Mouse (Mus musculus): ENCODE measurements around the gene Rap1gap.

Rap1gap gene

DNA sequence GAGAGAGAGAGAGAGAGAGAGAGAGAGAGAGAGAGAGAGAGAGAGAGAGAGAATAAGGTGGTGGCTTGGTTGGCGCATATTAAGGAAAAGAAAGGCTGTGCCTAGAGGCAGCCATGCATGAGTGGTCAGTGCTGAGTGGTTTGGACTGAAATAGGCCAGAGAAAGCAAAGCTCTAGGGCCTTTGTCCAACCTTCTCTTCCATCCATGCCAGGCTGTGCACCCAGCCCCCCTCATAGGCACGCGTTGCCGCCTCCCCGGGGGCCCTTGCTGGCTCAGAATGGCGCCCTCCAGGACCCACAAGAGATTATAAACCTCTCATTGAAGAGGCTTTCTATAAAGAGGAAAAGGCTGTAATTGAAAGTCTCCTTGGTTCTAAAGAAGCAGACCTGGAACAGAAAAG lies 3.0 kb upstream of the Rap1gap start:
- DNase-seq (ENCODE audit: low spot score in 2 of 2), result no peak

DNA sequence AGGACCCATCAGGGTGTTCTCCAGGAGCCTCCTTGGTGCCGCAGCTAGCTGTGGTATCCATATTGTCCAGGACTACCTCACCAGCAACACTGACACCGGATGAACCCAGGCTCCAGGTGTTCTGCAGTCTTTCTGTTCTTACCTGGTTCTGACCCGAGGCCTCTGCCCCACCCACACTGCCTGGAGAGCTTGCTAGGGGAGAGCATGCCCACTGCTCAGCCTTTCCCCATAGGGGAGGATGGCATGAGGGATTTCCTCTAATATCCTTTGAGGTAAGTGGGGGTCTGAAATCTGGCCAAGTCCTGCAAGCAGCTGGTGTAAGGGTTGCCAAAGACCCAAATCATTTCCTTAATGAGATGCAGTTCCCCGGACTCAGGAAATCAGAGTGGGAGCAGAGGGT lies 1.0 kb upstream of the Rap1gap start:
- no peak for DNase-seq (ENCODE audit: low spot score in 2 of 2)

DNA sequence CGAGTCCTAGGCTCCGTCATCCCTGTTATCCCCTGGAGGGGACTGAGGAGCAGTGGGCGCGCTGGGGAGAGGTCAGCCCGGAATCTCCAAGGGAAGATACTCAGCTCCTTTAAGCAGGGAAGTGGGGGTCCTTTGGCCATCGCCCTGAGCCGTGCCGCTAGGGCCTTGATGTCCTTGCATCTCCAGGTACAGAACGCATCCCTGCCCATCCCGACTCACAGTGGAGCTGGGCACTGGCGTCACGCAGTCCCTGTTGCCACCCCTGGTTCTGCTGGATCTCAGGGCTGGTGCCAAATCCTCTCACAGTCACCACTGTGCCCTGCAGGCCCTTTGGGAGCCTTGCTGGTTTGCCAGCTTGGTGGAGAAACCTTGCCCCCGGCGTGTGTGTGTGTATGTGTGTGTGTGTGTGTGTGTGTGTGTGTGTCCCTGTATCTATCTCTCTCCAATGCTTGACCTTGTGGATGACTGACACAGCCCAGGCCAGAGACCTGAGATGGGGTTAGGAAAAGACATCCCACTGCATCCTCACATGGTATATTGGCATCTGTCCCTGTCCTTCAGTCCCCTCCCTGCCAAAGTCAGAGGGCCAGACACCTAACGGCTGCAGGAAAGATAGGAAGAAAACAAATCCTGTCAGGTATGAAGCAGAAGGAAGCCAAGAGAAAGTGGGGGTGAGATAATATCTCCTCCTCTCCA lies 602 bp downstream of the Rap1gap start:
- no peak for DNase-seq (ENCODE audit: low spot score in 2 of 2)

DNA sequence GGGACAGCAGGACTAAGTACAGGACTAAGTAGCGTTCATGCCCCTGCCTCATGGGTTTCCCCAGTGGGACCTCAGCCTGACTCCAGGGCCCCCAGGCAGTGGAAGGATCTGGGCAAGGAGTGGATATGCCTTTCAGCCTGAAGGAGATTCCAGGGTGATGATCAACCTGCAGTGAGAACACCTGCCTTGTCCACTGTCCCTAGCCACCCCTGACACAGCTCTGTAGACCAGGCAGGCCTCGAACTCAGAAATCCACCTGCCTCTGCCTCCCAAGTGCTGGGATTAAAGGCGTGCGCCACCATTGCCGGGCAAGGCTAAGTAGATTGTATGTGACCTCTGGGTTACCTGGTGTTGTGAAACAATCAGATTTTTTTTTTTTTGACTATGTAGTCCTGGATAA lies 1.3 kb downstream of the Rap1gap start:
- no peak for DNase-seq (ENCODE audit: low spot score in 2 of 2)

DNA sequence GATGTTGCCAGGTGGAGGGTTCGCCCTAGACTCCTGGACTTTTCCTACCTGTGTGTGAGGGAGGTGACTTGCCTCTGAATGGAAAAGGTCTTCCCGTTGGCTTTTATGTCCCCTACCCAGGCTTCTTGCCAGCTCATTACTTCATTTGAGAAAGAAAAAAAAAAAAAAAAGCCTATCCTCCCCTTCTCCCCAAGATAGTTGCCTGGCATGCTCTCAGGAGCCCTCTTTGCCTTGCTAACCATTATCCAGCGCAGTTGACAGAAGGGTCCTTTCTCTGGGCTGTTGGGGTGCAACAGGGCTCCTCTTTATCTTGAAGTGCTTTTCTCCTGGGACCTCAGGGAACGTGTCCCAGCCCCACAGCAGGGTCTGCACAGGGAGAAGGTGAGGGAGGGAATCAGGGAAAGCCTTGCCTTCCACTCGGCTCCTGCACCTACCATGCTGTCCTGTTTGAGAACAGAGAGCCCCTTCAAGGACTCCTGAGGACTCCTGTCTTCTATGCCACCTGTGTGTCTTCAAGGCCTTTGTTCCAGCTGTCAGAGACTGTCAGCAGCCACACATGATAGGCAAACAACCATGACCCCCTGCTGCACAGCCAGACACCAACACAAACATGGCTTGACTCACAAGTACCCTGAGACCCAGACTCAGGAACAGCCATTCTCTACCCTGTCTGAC lies 1.9 kb downstream of the Rap1gap start:
- DNase-seq (ENCODE audit: low spot score in 2 of 2), result no peak

DNA sequence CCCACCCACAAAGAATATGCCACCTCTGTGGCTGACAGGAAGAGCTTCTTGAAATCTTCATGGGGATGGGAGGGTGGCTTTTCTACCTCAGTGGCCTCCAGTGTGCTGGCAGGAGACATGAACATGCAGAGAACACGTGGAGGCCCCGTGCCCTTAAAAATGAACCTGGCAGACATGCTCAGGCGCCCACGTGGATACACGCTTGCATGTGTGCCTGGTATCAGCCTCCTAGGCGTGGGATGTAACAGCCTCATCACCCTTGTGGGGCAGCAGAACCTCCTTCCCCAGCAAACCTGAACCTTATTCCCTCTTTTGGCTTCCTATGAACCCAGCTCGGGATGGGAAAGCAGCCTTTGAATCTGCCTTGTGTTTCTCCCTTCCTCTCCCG lies 2.4 kb downstream of the Rap1gap start:
- no peak for DNase-seq (ENCODE audit: low spot score in 2 of 2)

DNA sequence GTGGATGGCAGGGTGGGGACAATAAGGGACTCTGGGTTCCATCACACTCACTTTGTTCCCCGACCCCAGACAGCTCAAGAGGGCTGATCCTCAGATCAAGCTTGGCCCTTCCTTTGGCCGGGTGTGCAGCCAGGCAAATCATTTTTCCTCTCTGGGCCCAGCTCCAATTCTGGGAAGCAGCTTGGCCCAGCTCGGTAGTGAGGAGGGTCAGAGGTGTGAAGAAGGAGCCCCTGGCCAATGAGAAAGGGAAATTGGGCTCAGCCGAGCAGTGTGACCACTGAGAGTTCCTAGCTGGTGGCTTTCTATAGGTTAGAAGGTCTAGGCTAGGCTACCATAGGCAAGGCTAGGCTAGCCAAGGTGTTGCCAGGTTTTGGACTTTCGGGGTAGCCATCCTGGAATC lies 3.2 kb downstream of the Rap1gap start:
- no peak for DNase-seq (ENCODE audit: low spot score in 2 of 2)

DNA sequence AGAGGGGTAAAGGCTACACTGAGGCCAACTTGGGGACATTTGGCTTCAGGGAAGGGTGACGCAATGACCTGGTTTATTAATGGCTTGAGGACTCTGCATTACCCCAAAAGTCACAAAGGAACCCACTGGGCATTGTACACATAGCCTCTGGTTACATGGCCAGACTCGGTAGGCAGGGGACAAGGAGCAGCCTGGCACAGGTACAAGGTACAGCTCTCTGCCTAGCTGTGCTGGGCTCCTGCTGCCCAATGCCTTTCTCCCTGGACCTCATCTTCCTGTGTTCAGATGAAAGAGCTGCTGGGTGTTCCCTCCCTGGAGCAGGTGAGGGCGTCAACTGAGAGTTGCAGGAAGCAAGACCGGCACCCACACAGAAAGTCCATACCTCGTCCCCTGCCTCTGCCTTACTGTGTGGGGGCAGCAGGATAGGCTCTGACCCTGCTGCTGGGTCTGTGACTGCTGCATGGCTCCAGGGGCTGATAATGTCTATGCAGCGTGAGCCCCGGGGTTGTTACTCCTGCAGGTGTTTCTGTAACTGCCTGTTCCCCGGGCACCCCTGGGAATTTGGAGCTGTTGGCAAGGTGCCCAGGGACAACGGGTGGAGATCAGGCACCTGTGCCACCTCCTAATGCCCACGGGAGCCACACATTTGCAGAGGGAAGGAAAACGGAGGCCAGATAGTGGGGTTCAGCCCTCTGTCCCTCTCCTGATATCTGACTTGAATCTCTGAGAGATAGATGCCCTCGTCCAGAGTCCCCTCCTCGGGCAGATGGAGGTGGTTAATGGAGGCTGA lies 7.4 kb downstream of the Rap1gap start:
- DNase-seq (ENCODE audit: low spot score in 2 of 2), result no peak

DNA sequence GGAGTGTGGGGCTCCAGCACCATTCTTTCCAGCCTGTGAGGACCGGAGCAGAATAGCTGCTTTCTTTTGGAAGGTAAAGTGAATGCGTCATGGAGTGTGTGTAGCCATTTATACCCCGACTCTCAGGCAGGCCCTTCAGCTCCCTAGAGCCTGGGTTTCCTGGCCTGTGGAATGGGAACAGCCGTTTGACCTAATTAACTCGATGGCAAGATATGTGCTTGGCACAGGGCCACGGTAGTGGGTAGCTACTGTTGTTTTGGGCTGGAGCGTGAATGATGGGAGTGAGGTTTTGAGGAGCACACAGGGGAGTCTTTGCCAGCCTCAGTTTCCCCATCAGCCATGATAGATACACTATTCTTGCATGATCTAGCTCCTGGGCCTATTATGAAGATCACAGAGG lies 11.0 kb downstream of the Rap1gap start:
- DNase-seq (ENCODE audit: low spot score in 2 of 2), result no peak

DNA sequence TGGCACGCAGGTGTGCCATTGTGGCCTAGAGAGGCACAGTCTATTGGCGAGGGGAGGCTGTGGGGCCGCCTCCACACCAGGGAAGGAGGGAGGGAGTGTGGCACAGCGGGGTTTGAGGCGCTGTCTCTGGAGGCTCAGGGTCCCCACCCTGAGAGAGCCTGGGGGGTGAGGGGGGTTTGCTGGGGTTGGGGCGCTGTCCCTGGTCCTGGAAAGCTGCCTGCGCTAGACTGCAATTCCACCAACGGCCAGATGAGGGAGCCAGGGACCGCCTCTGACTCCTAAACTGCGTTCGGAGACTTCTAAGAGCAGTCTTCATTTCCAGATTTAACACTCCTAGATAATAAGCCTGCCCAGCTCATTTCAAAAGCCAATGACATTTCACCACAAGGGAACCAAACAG lies 11.5 kb downstream of the Rap1gap start:
- DNase-seq (ENCODE audit: low spot score in 2 of 2), result peak; percentile 89 to 92

DNA sequence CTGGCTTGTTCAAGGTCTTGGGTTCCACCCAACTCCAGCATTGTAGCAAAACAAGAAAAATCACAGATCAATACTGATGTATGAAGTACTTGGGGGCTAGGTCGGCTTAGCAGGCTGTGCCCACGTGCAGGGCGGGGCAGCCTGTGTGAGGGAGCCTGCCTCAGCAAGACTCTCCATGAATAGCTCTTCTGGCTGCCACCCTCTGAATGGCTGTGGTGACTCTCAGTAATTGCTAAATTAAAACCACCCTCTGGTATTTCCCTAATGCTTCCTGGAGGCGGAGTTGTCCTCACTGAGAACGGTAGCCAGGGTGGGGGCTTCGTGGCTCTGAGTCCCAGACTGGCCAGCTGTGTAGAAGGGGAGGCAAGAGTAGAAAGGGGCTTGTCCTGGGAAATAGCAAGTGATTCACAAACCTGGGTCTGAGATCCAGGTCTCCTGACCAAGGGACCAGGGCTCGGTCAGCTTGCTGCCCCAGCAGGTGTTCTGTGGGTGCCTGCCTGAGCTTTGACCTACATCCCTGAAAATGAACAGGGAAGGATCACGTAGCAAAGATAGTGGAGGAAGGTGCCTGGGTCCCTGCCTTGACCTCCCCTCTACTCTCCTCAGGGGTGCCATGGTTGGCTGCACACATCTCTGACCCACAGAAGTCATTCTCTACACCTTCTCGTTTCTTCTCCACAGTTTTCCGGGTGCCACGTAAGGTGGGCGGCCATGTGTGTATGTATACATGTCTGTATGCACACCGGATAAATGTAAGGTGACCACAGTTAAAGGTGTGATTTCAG lies 12.4 kb downstream of the Rap1gap start:
- DNase-seq (ENCODE audit: low spot score in 2 of 2), result peak in 1 of 2 experiments; percentile 66

DNA sequence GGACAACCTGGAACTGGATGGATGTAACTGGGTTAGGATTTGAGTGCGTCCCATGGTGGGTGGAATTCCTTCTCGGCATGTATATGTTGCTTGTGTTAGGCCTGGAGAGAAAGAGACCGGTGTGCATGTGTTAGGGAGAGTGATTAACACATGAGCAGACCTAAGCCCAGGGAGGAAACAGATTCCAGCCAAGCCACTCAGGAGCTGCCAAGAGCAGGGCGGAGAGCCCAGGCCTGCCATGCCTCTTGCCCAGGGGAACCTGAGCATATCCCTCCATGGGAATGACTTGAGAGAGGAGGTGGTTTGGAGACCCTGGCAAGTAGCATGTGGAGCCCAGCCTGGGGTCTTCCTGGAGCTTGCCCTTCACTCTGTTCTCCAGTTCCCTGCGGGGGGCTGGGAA lies 13.4 kb downstream of the Rap1gap start:
- DNase-seq (ENCODE audit: low spot score in 2 of 2), result no peak

DNA sequence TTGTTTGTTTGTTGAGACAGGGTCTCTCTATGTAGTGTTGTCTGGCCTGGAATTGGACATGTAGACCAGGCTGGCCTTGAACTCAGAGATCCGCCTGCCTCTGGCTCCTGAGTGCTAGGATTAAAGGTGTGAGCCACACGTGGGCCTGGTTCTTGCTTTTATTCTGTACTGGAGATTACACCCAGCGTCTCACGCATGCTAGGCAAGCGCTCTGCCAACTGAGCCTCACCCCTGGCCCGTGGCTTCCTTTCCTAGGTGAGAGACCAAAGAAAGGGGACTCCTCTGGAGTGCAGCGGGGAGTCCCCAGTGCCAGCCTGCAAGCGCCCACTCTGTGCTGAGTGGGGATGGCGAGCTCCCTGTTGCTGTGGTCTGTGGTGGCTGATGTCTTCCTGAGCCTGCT lies 14.0 kb downstream of the Rap1gap start:
- DNase-seq (ENCODE audit: low spot score in 2 of 2), result no peak

DNA sequence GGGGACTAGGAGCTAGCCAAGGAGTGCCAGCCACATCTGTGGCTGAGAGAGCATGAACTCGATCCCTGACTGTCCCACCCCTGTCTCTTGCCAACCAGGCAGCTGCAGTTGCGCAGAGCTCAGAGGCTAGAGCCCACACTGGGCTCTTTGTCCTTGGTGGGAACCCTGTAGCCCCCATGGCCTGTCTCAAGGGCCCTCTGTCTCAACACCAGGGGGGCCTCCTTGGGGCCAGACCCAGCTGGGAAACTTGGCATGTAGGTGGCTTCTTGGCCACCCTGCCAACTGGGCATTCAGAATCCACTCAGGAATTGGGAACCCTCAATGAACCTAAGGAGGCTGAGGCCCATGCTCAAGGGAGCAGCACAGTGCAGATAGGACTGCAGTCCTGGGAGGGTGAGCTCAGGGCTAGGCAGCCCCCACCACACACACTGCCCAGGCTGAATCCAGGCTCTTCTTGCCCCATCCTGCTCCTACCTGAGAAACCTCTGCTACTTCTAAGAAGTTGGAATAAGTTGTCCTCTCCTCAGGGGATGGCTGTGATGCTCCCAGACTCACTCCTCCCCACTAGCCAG lies 15.5 kb downstream of the Rap1gap start:
- DNase-seq (ENCODE audit: low spot score in 2 of 2), result no peak

DNA sequence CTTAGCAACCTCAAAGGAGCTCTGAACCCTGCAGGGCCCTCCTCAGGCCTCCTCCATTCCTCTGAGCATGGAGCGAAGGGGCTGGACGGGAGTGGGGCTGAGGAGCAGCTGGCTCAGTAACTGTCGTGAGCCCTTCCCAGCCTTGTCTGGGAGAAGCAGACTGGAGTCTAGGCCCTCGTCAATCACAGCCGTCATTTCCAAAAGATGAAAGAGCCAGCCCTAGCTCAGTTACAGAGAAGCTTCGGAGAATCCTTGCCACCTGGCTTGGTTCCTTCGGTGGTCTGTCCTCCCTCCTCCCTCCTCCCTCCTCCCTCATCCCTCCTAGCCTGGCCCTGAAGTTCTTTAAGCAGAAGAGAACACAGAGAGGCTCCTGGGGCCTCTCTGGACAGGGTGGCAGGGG lies 16.2 kb downstream of the Rap1gap start:
- DNase-seq (ENCODE audit: low spot score in 2 of 2), result no peak

DNA sequence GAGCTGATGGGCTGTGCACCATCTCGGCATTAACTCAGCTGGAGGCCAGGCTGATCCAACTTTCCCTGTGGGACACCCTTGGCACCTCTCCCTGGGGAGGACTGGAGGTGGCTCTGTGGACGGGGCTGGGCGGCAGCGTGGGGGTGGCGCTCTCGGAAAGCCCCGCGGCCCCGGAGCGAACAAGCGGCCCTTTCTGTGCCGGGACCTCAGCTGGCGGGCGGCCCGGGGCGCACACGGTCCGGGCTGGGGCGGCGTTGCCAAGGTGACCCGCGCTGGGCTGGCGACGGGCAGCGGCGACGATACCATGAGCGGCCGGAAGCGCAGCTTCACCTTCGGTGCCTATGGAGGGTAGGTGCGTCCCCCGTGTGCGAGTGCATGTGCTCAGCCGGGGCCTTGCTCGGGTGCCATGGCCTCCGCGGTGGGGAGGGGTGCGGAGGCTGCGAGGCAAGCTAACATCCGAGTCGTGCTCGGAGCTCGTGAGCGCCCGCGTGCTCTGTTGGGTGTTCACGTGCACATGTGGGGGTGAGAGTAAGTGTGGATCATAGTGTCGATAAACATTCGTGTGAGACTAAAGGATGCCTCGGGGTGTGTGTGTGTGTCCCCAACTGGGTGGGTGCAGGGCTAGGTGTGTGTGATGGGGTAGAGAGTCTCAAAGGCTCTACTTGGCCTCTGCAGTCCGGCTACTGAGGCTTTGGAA lies 17.0 kb downstream of the Rap1gap start:
- peak in 1 of 2 experiments; percentile 74 for DNase-seq (ENCODE audit: low spot score in 2 of 2)

DNA sequence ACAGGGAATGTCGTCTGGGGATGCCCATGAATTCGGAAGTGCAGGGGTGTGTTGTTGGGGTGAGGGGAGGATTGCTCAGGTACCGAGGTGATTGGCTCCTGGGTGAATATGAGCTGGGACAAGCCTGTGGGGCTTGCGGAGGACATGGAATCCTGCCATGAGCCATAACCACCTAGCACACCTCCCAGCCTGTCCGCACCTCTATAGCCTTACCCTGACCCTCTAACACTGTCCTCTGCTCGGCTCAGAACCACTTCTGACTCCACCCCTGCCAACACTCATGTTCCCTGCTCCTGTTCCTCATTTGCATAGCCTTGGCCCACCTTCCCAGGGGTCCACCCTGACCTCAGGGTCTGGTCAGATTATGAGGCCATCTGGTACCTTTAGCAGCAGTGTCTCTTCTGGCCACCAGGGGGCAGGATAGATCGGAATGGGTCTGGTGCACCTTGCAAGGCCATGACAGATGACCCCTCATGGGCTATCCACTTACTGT lies 18.5 kb downstream of the Rap1gap start:
- no peak for DNase-seq (ENCODE audit: low spot score in 2 of 2)

DNA sequence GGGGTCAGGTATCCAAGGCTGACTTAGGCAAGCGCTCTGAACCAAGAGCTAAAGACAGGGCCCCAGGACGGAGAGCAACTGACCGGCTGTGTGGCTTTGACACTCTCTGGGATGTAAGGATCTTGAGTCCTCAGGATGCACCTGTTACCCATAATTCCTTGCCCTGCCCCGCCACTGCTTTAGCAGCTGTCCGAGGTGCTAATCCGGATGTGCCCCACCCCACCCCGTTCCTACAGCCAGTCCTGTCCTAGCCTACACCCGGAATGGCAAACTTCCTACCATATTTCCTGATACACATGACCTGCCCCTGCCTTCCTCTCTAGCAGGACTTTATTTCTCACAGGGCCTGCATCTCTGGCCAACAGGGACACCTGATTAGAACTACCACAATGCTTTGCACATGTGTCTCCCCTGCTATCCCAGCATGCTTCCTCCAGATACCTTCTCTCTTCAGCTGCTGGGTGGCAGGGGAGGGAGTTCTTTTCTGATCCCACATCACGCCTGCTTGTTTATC lies 20.4 kb downstream of the Rap1gap start:
- DNase-seq (ENCODE audit: low spot score in 2 of 2), result no peak

DNA sequence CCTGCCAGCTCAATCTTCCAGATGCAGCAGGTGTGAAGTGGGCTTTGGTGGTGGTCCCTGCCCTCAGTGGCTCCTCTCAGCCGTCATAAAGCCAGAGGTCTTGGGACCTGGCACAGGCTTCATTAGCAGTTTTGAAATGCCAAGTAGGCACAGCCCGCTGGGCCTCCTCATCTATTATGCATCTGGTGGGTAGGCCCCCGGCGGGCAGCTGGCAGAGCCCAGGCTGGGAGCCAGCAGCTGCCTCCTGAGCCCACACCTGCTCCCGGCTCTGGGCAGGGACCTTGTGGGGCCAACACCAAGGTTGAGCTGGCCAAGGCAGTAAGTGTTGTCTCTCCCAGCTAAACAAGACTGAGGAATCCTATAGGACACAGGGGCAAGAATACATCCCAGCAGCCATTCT lies 21.8 kb downstream of the Rap1gap start:
- no peak for DNase-seq (ENCODE audit: low spot score in 2 of 2)

DNA sequence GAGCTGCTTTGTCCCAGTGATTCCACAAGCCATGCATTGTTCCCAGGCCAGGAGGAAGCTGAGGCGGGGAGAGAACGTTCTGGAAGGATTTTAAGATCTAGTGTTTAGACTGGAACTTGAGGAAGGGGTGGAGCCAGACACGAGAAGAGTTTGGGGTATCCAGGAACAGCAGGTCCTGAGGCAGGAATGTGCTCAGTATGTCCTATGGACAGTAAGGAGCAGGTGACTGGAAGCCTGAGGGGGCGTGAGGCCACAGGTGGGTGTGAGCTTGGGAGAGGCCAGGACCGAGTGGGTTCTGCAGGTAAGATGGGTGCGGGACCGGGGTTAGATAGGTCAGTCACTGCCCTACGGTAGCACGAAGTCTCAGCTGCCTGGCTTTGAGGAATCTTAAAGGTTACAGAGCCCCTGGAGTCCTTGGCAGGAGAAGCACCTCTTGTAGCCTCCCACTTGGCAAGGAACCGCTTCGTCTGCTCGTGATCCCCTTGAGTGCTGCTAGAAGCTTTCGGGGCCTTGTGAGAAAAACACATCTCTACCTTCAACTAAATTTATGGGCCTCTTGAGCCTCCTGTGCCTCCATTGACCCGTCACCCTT lies 22.8 kb downstream of the Rap1gap start:
- no peak for DNase-seq (ENCODE audit: low spot score in 2 of 2)
